ENCODE assay signal across 7 mouse cellular contexts in the genomic region with DNA sequence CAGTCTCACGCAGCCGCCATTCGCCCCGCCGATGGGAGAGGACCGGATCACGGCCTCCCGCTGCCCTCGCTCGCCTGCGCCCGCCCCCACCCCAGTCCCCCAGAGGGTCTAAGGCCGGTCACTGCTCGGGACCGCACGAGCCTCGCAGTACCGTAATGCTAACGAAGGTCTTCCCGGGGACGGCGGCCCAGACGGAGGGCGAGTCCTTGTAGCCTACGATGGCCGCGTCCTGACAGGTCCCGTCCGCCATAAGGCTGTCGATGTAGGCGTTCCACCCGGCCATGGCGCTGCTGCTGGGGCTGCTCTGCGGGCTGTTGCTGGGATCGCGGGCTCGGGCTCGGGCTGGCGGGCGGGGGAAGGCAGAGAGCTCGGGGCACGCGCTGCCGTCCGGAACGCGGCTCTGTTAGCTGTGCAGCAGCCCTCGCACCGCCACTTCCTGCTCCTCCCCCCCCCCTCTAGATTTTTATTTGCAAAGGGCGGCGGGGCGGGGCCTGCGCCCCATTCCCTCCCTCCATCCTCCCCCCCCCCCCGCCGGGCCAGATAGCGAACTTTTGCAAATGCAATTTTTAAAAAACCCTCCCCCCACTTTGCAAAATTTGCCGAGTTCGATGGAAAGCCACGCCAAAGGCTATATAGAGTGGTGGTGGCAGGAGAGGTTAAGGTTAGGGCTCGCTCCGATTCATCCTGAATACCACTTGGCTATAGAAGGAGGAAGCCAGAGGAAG. TPM values are rescaled to one million over a fixed set of nuclear protein-coding genes. Genes with fewer than 3 reads are reported as not detected.
DNase-seq lines count a peak whose midpoint lies in the region; ATAC-seq lines count a peak whose summit lies in the region.

A gene (minus strand): TSS at position 447 of the 725 bp plus-strand sequence.

- peak within 1 kb of the TSS; percentile 97 for H3K4me2 ChIP-seq in limb, embryonic 12.5 days
- H3K4me2 ChIP-seq in midbrain, embryonic 14.5 days (ENCODE audit: low read length): peak within 1 kb of the TSS; percentile 86

- peak within 1 kb of the TSS; percentile 98 for H3K27ac ChIP-seq in limb, embryonic 12.5 days
- H3K27ac ChIP-seq in midbrain, embryonic 14.5 days (replicated peaks; ENCODE audit: low read depth, low read length): peak within 1 kb of the TSS; percentile 96

- H3K4me1 ChIP-seq in limb, embryonic 12.5 days (replicated peaks): peaks cover 68% of the 10 kb centered on the region
- peaks cover 28% of the 10 kb centered on the region for H3K4me1 ChIP-seq in midbrain, embryonic 14.5 days (ENCODE audit: control insufficient read depth, insufficient read depth, low read length)

- no peaks in the 10 kb centered on the region for H3K9me3 ChIP-seq in limb, embryonic 12.5 days
- no peaks in the 10 kb centered on the region for H3K9me3 ChIP-seq in midbrain, embryonic 14.5 days (ENCODE audit: control insufficient read depth, low read length)

- ATAC-seq in limb, embryonic 12.5 days (ENCODE audit: insufficient number of reproducible peaks, insufficient read depth, low FRiP score, low TSS enrichment, low read depth): peak; percentile 12; the same call in 1 of the 2 replicates
- ATAC-seq in midbrain, embryonic 14.5 days (ENCODE audit: low FRiP score, low TSS enrichment): peak; percentile 57

- under 1% methylated on average over 54 of the region's 61 CpGs for WGBS in limb, embryonic 12.5 days
- WGBS in midbrain, embryonic 14.5 days: under 1% methylated on average over 61 of the region's 61 CpGs

- peak within 1 kb of the TSS; percentile 97 for H3K9ac ChIP-seq in limb, embryonic 12.5 days (replicated peaks)
- H3K9ac ChIP-seq in midbrain, embryonic 14.5 days (replicated peaks; ENCODE audit: low read length): peak within 1 kb of the TSS; percentile 97

- peak within 1 kb of the TSS; percentile 97 for H3K4me3 ChIP-seq in limb, embryonic 12.5 days (replicated peaks)
- peak within 1 kb of the TSS; percentile 99 for H3K4me3 ChIP-seq in midbrain, embryonic 14.5 days (replicated peaks; ENCODE audit: low read depth, low read length)

- H3K36me3 ChIP-seq in limb, embryonic 12.5 days: peaks cover 39% of the 10 kb centered on the region
- peaks cover 37% of the 10 kb centered on the region for H3K36me3 ChIP-seq in midbrain, embryonic 14.5 days (ENCODE audit: control insufficient read depth, insufficient read depth, low read length)

- no peaks in the 10 kb centered on the region for H3K27me3 ChIP-seq in limb, embryonic 12.5 days
- H3K27me3 ChIP-seq in midbrain, embryonic 14.5 days (ENCODE audit: control insufficient read depth, insufficient read depth, low read length): no peaks in the 10 kb centered on the region

- peak; percentile 87 for DNase-seq in adrenal gland, adult 2 months
- peak; percentile 89 for DNase-seq in embryo, embryonic 10.5 days (ENCODE audit: low spot score)
- peak; percentile 72 to 82 for DNase-seq in gastrocnemius, postnatal 4 days (ENCODE audit: low spot score in 2 of 2)
- DNase-seq in kidney, adult 11 months: peak; percentile 64
- DNase-seq in midbrain, embryonic 14.5 days: peak; percentile 90
- DNase-seq in spleen, adult 18-20 months: peak; percentile 77 to 78

RNA-seq across cellular contexts. Expression of the gene that starts here (rescaled TPM):
- total RNA-seq in adrenal gland, adult 2 months (2021): 100 to 1,000 TPM; 833 to 893 TPM
- polyA plus RNA-seq in adrenal gland, adult 2 months (2012; rRNA removed): 2,948 and 4,143 TPM in 2 replicates
- total RNA-seq in gastrocnemius, postnatal 4 days (2021): 100 to 1,000 TPM; 620 to 621 TPM
- polyA plus RNA-seq in limb, embryonic 12.5 days (2016; fragmentation: Nextera tagmentation; extraction: Ambion mirVana): 1,494 and 1,514 TPM in 2 replicates
- 661 and 672 TPM in 2 replicates for polyA plus RNA-seq in midbrain, embryonic 14.5 days (2014; fragmentation: Nextera tagmentation; extraction: Ambion mirVana)

Comparison
In these comparisons a context has a peak if more than half of its experiments do, and no peak if none do; other contexts are left out.
1. Peak in every context shown above with its lines: DNase-seq, ATAC-seq, H3K4me3 ChIP-seq and H3K27ac ChIP-seq.